Mouse (Mus musculus): ENCODE results near the gene Lpar6. TPM values are rescaled to one million over a fixed set of nuclear protein-coding genes. Genes with fewer than 3 reads are reported as not detected.

Lpar6 gene
- polyA plus RNA-seq, 1 experiment from 2014 or later: 4.6 TPM

DNA sequence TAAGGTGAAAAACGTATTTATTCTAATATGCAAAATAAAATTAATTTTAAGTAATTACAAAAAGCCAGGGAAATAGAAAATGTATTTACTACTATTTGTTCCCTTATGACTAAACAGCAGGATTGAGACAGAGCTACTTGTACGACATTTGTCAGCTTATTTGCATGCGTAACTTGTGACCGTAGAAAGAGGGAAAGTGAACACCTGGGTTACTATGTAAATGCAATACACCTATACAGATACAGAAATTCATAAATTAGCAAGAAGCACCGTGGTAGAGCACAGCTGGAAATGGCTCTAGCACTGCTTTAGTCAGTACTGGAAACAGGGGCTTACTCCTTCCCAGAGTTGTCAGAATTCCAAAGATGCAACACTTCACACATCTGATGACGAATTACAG is 41.4 kb downstream of the Lpar6 start:
- 84% methylated on average over 6 of the region's 6 CpGs for WGBS

DNA sequence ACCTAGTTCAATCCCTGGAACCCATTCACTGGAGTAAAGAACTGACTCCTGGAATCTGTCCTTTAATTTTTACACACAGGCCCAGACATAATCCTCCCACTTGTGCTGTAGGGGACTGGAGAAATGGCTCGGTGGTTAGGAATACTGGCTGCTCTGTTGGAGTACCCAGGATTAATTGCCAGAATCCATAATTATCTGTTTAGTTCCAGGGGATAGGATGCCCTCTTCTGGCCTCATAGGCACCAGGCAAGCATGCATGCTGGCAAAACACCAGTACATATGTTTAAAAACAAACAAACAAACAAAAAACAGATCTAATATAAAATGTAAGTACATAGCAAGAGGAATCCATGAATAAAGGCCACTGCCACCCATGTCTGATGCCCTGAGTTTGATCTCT is 43.3 kb downstream of the Lpar6 start:
- Histone ChIP-seq H3K4me3 (replicated peaks; ENCODE audit: low read length) (no peak overlapping the region), H3K27me3 (ENCODE audit: control insufficient read depth, insufficient read depth, low read length) (no peaks in the 10 kb centered on the region), H3K4me2 (replicated peaks) (no peak overlapping the region), H3K36me3 (replicated peaks; ENCODE audit: control insufficient read depth, insufficient read depth) (peaks cover 31% of the 10 kb centered on the region), H3K9me3 (ENCODE audit: control insufficient read depth, low read length) (no peaks in the 10 kb centered on the region), H3K27ac (no peak overlapping the region), H3K4me1 (replicated peaks; ENCODE audit: control insufficient read depth, insufficient read depth, low read length) (no peaks in the 10 kb centered on the region), H3K9ac (no peak overlapping the region)
- WGBS: 5% methylated on average over 1 of the region's 1 CpGs
- DNase-seq (ENCODE audit: low spot score): peak; percentile 42
- no peak for ATAC-seq (ENCODE audit: low FRiP score)

More for the DNA sequence above, 41.4 kb downstream of the Lpar6 start:
- DNase-seq (ENCODE audit: low spot score): no peak
- Histone ChIP-seq H3K9ac (no peak overlapping the region), H3K4me1 (replicated peaks; ENCODE audit: control insufficient read depth, insufficient read depth, low read length) (no peaks in the 10 kb centered on the region), H3K27me3 (ENCODE audit: control insufficient read depth, insufficient read depth, low read length) (no peaks in the 10 kb centered on the region), H3K4me2 (replicated peaks) (no peak overlapping the region), H3K9me3 (ENCODE audit: control insufficient read depth, low read length) (no peaks in the 10 kb centered on the region), H3K4me3 (replicated peaks; ENCODE audit: low read length) (no peak overlapping the region), H3K36me3 (replicated peaks; ENCODE audit: control insufficient read depth, insufficient read depth) (peaks cover 36% of the 10 kb centered on the region), H3K27ac (no peak overlapping the region)
- ATAC-seq (ENCODE audit: low FRiP score): no peak

DNA sequence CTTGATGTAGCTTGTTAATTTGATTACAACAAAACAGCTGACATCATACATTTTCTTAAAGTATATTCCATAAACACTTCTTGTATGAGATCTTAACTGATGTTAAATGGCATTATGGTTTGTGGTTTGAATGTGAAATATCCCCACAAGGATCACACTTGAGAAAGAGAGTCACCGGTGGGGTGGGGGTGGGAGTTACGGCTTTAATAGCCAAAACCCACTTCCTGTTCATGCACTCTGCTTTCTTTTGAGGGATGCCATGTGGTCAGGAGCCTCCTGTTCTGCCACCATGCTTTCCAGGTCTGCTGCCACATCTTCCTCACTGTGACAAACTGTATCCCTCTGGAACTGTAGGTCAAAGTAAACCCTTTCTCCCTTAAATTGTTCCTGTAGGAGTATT is 52.2 kb downstream of the Lpar6 start:
- ATAC-seq (ENCODE audit: low FRiP score): no peak
- no peak overlapping the region for H3K9ac ChIP-seq
- no peak overlapping the region for H3K27ac ChIP-seq
- no peak overlapping the region for H3K4me3 ChIP-seq (replicated peaks; ENCODE audit: low read length)
- H3K36me3 ChIP-seq (replicated peaks; ENCODE audit: control insufficient read depth, insufficient read depth): peaks cover 16% of the 10 kb centered on the region; the same call in 1 of the 2 replicates
- no peaks in the 10 kb centered on the region for H3K27me3 ChIP-seq (ENCODE audit: control insufficient read depth, insufficient read depth, low read length)
- WGBS: 93% methylated on average over 2 of the region's 2 CpGs
- no peak for DNase-seq (ENCODE audit: low spot score)
- H3K9me3 ChIP-seq (ENCODE audit: control insufficient read depth, low read length): no peaks in the 10 kb centered on the region
- H3K4me1 ChIP-seq (replicated peaks; ENCODE audit: control insufficient read depth, insufficient read depth, low read length): no peaks in the 10 kb centered on the region
- H3K4me2 ChIP-seq (replicated peaks): no peak overlapping the region

DNA sequence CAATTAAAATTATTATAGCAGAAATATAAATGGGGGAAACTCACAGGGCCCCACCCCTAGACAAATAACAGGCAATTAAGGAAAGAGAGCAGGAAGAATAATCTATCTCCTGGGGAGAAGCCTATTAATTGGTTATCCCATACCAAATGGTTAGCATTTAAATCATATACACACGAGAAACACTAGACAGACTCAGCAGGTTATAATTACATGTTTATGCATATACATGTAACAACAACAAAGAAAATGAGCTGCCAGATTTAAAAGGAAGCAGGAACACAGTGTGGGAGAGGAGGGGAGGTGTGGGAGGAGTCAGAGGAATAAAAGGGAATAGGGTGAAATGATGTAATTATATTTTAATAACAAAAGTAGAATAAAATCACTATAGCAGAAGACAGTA is 54.7 kb downstream of the Lpar6 start:
- H3K27me3 ChIP-seq (ENCODE audit: control insufficient read depth, insufficient read depth, low read length): no peaks in the 10 kb centered on the region
- 50% methylated on average over 1 of the region's 1 CpGs for WGBS
- H3K36me3 ChIP-seq (replicated peaks; ENCODE audit: control insufficient read depth, insufficient read depth): peaks cover 12% of the 10 kb centered on the region
- H3K9me3 ChIP-seq (ENCODE audit: control insufficient read depth, low read length): no peaks in the 10 kb centered on the region
- no peak overlapping the region for H3K27ac ChIP-seq
- no peak overlapping the region for H3K4me2 ChIP-seq (replicated peaks)
- no peak overlapping the region for H3K4me3 ChIP-seq (replicated peaks; ENCODE audit: low read length)
- DNase-seq (ENCODE audit: low spot score): no peak
- no peak overlapping the region for H3K9ac ChIP-seq
- H3K4me1 ChIP-seq (replicated peaks; ENCODE audit: control insufficient read depth, insufficient read depth, low read length): no peaks in the 10 kb centered on the region
- ATAC-seq (ENCODE audit: low FRiP score): no peak

MicroRNAs encoded within 50 kb of the gene (microRNA counts, 519-probe panel; counts per million panel counts)
- not detected for microRNA mmu-miR-687

Small RNA genes within 50 kb of the gene (microRNA-seq; reads per million reads assigned to microRNA genes)
- gene Mir687: not detected

Other genes with a start within 250 kb of the Lpar6 start
- not detected in 2 replicates for gene Cysltr2, start 188.8 kb upstream of the Lpar6 start, polyA plus RNA-seq (2014; fragmentation: Nextera tagmentation; extraction: Ambion mirVana)
- gene Rcbtb2, start 114.9 kb upstream of the Lpar6 start, polyA plus RNA-seq (2014; fragmentation: Nextera tagmentation; extraction: Ambion mirVana): 64.0 and 77.0 TPM in 2 replicates
- 29.2 and 32.2 TPM in 2 replicates for gene Rb1, start 87.9 kb downstream of the Lpar6 start, polyA plus RNA-seq (2014; fragmentation: Nextera tagmentation; extraction: Ambion mirVana)
- 761 and 787 TPM in 2 replicates for gene Itm2b, start 147.4 kb downstream of the Lpar6 start, polyA plus RNA-seq (2014; fragmentation: Nextera tagmentation; extraction: Ambion mirVana)